Mouse (Mus musculus) adrenal gland, postnatal 10 days (tissue): ENCODE measurements at regions not wholly inside any gene's neighbourhood (a gene's known extent, or its start where the extent isn't known, plus 50 kb on each side); places are given as distances from the start of the nearest gene placed in this dataset.

Experiments used
- DNase-seq: peaks from one replicate; pipeline ENCODE4 v3.0.0; 2021; ENCODE audit warnings: mixed read lengths

- no peak for DNase-seq
Observed at GRCm38 (mm10) chr12:50698613-50699442, 49.9 kb upstream of the Prkd1 start.
